Mouse (Mus musculus) embryonic facial prominence, embryonic 14.5 days (tissue): ENCODE results near the gene Calcoco1. TPM values are rescaled to one million over a fixed set of nuclear protein-coding genes. Genes with fewer than 3 reads are reported as not detected.

Source experiments
- ATAC-seq: fragments of 200-750 bp; cut with Nextera tagmentation; 2 replicates; pipeline ENCODE4 v1.8.0; 2017; ENCODE audit warnings: low read depth, moderate number of reproducible peaks, moderate TSS enrichment
- DNase-seq: peaks from one replicate; pipeline ENCODE4 v3.0.0-alpha.2; 2015; ENCODE audit warnings: low spot score
- H3K27ac ChIP-seq: fragments of 300-500 bp; sonication (generic); replicated peaks from 2 replicates; pipeline ENCODE4 v1.5.1; 2014; ENCODE audit warnings: low read depth, mild to moderate bottlenecking, low read length, moderate library complexity
- H3K27me3 ChIP-seq: fragments of 300-500 bp; sonication (generic); replicated peaks from 2 replicates; pipeline ENCODE4 v1.6.1; 2014; ENCODE audit warnings: low read length; ENCODE audit not compliant: control insufficient read depth, insufficient read depth
- H3K36me3 ChIP-seq: fragments of 300-500 bp; sonication (generic); 2 replicates; pipeline ENCODE4 v1.6.1; 2014; ENCODE audit warnings: low read length, mixed read lengths; ENCODE audit not compliant: control insufficient read depth, insufficient read depth
- H3K4me1 ChIP-seq: fragments of 300-500 bp; sonication (generic); 2 replicates; pipeline ENCODE4 v1.6.1; 2014; ENCODE audit warnings: antibody characterized with exemption, low read length; ENCODE audit not compliant: control insufficient read depth, insufficient read depth
- H3K4me2 ChIP-seq: fragments of 300-500 bp; sonication (generic); 2 replicates; pipeline ENCODE4 v1.6.1; 2014; ENCODE audit warnings: low read depth, mild to moderate bottlenecking, low read length, moderate library complexity, mixed read lengths
- H3K4me3 ChIP-seq: fragments of 300-500 bp; sonication (generic); 2 replicates; pipeline ENCODE4 v1.5.1; 2014; ENCODE audit warnings: low read depth, mild to moderate bottlenecking, low read length
- H3K9ac ChIP-seq: fragments of 300-500 bp; sonication (generic); 2 replicates; pipeline ENCODE4 v1.6.1; 2014; ENCODE audit warnings: low read depth, mild to moderate bottlenecking, low read length, moderate library complexity, mixed read lengths
- H3K9me3 ChIP-seq: fragments of 300-500 bp; sonication (generic); 2 replicates; pipeline ENCODE4 v1.6.1; 2016; ENCODE audit warnings: low read length; ENCODE audit not compliant: control insufficient read depth
- WGBS: fragments of 180-500 bp; shearing (Covaris S2); extraction: QIAGEN DNeasy Blood & Tissue Kit; methylation state at CpG from one replicate; pipeline ENCODE4 v1.1.7; 2014; 5-methylcytosine and 5-hydroxymethylcytosine counted together
- polyA plus RNA-seq: library from polyadenylated mRNA; unstranded; fragments of >200 nt; fragmentation: Nextera tagmentation; extraction: Ambion mirVana; gene quantifications from 2 replicates; pipeline ENCODE4 v1.2.1, GENCODE M21; 2014

Gene Calcoco1
- polyA plus RNA-seq, result 51.1 and 51.9 TPM in 2 replicates

DNA sequence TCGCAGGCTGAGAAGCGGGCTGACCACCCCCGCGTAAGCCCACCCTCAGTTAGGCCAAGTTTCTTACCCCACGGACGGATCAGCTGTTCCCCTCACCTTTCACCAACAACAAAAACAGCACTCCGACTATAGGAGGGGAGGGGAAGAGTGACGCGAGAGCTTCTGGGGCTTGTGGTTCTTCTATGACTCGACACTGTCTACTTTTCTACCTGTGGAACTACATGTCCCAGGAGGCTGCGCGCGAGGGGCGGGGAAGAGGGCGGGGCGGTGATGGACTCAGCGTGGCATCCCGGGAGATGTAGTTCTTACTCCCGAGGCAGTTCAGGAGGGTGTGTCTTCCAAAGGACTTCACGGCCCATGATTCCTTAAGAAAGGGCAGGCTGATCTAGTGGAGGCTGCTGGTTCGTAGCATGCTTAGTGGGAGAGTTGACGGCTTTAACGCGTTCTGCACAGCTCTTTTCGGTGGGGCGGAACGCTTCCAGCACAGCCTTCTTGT is at the start of gene Calcoco1:
Gene Calcoco1 (minus strand): TSS at position 199 of the 496 bp plus-strand sequence.
- peak within 1 kb of the TSS; percentile 78 for H3K9ac ChIP-seq

DNA sequence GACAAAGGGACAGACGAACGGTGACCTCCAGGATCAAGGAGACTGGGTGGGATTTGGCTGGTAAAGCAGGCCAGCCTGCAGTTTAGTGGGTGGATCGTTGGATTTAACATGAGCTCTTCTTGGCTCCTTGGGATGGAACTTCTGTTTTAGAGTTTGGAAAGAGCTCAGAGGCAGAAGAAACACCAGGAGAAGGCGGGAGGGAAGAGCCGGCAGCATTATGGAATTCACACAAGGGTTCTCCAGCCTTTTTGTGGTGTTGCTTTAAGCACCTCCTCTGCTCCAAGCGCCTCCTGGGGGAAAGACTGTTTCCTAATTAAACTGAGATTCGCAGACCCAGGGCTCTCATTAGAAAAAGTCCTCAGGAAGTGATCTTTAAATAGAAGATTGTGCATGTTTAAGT is 48.9 kb upstream of the Calcoco1 start:
- Histone ChIP-seq H3K36me3 (no peaks in the 10 kb centered on the region), H3K27me3 (peaks cover 9% of the 10 kb centered on the region; the same call in 1 of the 2 replicates), H3K4me2 (no peak overlapping the region), H3K4me3 (no peak overlapping the region), H3K27ac (no peak overlapping the region), H3K9ac (no peak overlapping the region), H3K9me3 (no peaks in the 10 kb centered on the region), H3K4me1 (no peaks in the 10 kb centered on the region)
- 43% methylated on average over 7 of the region's 7 CpGs for WGBS
- no peak for DNase-seq
- no peak for ATAC-seq

More for the DNA sequence above, at the start of gene Calcoco1:
- Histone ChIP-seq H3K4me2 (peak within 1 kb of the TSS; percentile 72), H3K27me3 (no peaks in the 10 kb centered on the region), H3K9me3 (no peaks in the 10 kb centered on the region), H3K36me3 (peaks cover 23% of the 10 kb centered on the region), H3K4me1 (peaks cover 13% of the 10 kb centered on the region), H3K4me3 (peak within 1 kb of the TSS; percentile 80), H3K27ac (peak within 1 kb of the TSS; percentile 67)
- WGBS, result under 1% methylated on average over 27 of the region's 27 CpGs
- DNase-seq (peak; percentile 99), ATAC-seq (peak; percentile 99)

DNA sequence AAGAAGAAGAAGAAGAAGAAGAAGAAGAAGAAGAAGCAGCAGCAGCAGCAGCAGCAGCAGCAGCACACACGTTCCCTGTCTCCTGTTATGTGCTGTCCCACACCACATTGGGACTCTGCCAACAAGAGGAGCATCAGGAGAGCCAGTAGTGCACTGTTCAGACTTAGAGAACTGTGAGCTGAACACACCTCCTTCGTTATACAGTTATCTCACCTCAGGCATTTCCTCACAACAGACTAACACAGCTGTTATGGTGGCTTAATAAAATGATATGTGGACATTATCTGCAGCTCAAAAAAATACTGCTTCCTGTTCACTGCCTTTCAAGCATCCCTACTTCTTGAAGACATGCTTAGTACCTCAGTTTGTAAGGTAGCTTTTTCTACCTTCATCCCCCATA is 43.2 kb upstream of the Calcoco1 start:
- H3K4me1 ChIP-seq, result no peaks in the 10 kb centered on the region
- peaks cover 41% of the 10 kb centered on the region for H3K27me3 ChIP-seq
- ATAC-seq, result no peak

GRCm38 (mm10) chr15:102761745-102762378 is 39.9 kb upstream of the Calcoco1 start:
- Histone ChIP-seq H3K4me1 (no peaks in the 10 kb centered on the region), H3K27me3 (peaks cover 59% of the 10 kb centered on the region), H3K4me2 (no peak overlapping the region), H3K4me3 (no peak overlapping the region), H3K27ac (no peak overlapping the region), H3K9ac (no peak overlapping the region), H3K9me3 (no peaks in the 10 kb centered on the region), H3K36me3 (no peaks in the 10 kb centered on the region)
- DNase-seq (peak; percentile 87), ATAC-seq (peak; percentile 85)
- 11% methylated on average over 7 of the region's 7 CpGs for WGBS

More for the DNA sequence above, 43.2 kb upstream of the Calcoco1 start:
- no peak for DNase-seq
- Histone ChIP-seq H3K27ac (no peak overlapping the region), H3K36me3 (no peaks in the 10 kb centered on the region), H3K4me3 (no peak overlapping the region), H3K9ac (no peak overlapping the region), H3K4me2 (no peak overlapping the region), H3K9me3 (no peaks in the 10 kb centered on the region)
- WGBS, result 22% methylated on average over 2 of the region's 2 CpGs

- H3K27me3 ChIP-seq, result peaks cover 60% of the 10 kb centered on the region
- H3K4me3 ChIP-seq, result no peak overlapping the region
Measured at GRCm38 (mm10) chr15:102757686-102758085, 35.7 kb upstream of the Calcoco1 start.

GRCm38 (mm10) chr15:102755053-102755452 is 33.1 kb upstream of the Calcoco1 start:
- Histone ChIP-seq H3K4me2 (no peak overlapping the region), H3K4me1 (no peaks in the 10 kb centered on the region), H3K36me3 (no peaks in the 10 kb centered on the region), H3K27ac (no peak overlapping the region), H3K27me3 (peaks cover 56% of the 10 kb centered on the region), H3K9me3 (no peaks in the 10 kb centered on the region), H3K4me3 (no peak overlapping the region), H3K9ac (no peak overlapping the region)
- WGBS, result 35% methylated on average over 5 of the region's 5 CpGs
- ATAC-seq (no peak), DNase-seq (no peak)

More at GRCm38 (mm10) chr15:102757686-102758085, 35.7 kb upstream of the Calcoco1 start:
- no peak overlapping the region for H3K9ac ChIP-seq
- no peak overlapping the region for H3K27ac ChIP-seq
- no peaks in the 10 kb centered on the region for H3K9me3 ChIP-seq
- no peaks in the 10 kb centered on the region for H3K4me1 ChIP-seq
- DNase-seq (no peak), ATAC-seq (no peak)
- WGBS, result 98% methylated on average over 1 of the region's 1 CpGs
- H3K4me2 ChIP-seq, result no peak overlapping the region
- no peaks in the 10 kb centered on the region for H3K36me3 ChIP-seq

DNA sequence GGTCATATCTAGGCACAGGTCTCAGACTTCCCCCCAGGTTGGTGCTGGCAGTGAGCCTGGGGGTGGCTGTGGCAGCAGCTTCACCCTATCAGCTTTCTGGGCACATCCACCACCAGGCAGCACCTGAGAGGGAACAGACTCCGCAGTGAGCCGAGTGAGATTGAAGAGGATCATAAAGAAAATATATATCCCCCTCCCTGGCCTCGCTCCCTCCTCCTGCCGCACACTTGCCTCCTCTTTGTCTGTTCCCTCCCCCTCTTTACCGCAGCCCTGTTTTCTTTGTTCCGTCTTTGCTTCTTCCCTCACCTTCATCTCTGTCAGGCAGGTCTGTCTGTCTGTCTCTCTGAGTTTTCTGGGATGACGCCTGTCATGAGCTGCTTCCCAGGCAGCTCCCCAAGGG is 32.4 kb upstream of the Calcoco1 start:
- peaks cover 55% of the 10 kb centered on the region for H3K27me3 ChIP-seq
- 46% methylated on average over 7 of the region's 7 CpGs for WGBS
- DNase-seq, result no peak
- H3K36me3 ChIP-seq, result no peaks in the 10 kb centered on the region
- H3K4me1 ChIP-seq, result no peaks in the 10 kb centered on the region
- H3K4me2 ChIP-seq, result no peak overlapping the region
- ATAC-seq, result no peak
- H3K9ac ChIP-seq, result no peak overlapping the region
- no peaks in the 10 kb centered on the region for H3K9me3 ChIP-seq
- no peak overlapping the region for H3K4me3 ChIP-seq
- no peak overlapping the region for H3K27ac ChIP-seq

GRCm38 (mm10) chr15:102753170-102753569 is 31.2 kb upstream of the Calcoco1 start:
- 2% methylated on average over 13 of the region's 13 CpGs for WGBS
- Histone ChIP-seq H3K36me3 (no peaks in the 10 kb centered on the region), H3K9ac (no peak overlapping the region), H3K27ac (no peak overlapping the region), H3K4me2 (no peak overlapping the region), H3K4me3 (no peak overlapping the region), H3K27me3 (peaks cover 62% of the 10 kb centered on the region), H3K4me1 (no peaks in the 10 kb centered on the region), H3K9me3 (no peaks in the 10 kb centered on the region)
- no peak for ATAC-seq
- DNase-seq, result peak; percentile 32

DNA sequence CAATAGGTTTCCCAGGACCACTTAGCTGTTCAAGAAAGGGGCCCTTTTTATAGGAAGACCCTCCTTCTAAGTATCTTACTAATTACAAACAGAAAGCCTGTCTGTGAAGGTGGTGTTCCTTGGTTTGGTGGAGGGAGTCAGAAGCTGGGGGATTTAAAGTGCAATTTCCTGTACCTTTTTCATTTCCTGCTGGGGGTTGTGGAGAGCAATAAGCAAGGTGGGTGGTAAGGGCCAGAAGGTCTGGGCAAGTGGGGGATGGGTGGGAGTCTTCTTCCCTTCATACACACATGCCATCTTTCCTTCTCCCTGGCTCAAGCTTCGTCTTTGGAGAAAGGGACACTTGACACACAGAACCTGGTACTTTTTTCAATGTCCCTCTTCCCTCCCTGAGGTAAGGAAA is 30.2 kb upstream of the Calcoco1 start:
- peaks cover 70% of the 10 kb centered on the region for H3K27me3 ChIP-seq
- WGBS, result 68% methylated on average over 1 of the region's 1 CpGs
- H3K27ac ChIP-seq, result no peak overlapping the region
- no peak overlapping the region for H3K4me3 ChIP-seq
- no peak overlapping the region for H3K4me2 ChIP-seq
- DNase-seq (no peak), ATAC-seq (no peak)
- H3K4me1 ChIP-seq, result no peaks in the 10 kb centered on the region
- no peak overlapping the region for H3K9ac ChIP-seq
- no peaks in the 10 kb centered on the region for H3K9me3 ChIP-seq
- H3K36me3 ChIP-seq, result no peaks in the 10 kb centered on the region
